27 mouse cellular contexts compared by ENCODE assay signal in genomic region chr13:20101691-20102090, GRCm38 (mm10). TPM values are rescaled to one million over a fixed set of nuclear protein-coding genes. Genes with fewer than 3 reads are reported as not detected.
A peak's percentile ranks its signal among the peaks of the same experiment; 100 is the strongest.
DNase-seq lines count a peak whose midpoint lies in the region; ATAC-seq and TF ChIP-seq lines count a peak whose summit lies in the region.
"Had no signal": no experiment of that assay in that cellular context is flagged by ENCODE, and none has a peak within 500 bp of the region (broad histone marks: within the 10 kb centered on the region; RNA-seq: fewer than 3 reads in every experiment).

No protein-coding gene starts in this region.

- WGBS in heart, embryonic 12.5 days = 34% methylated on average over 5 of the region's 5 CpGs
- 41% methylated on average over 5 of the region's 5 CpGs for WGBS in lung, embryonic 14.5 days
- WGBS in lung, postnatal 0 days = 52% methylated on average over 5 of the region's 5 CpGs

- no peak overlapping the region for H3K27ac ChIP-seq in heart, embryonic 12.5 days (ENCODE audit: poor library complexity, severe bottlenecking)
- no peak overlapping the region for H3K27ac ChIP-seq in lung, embryonic 14.5 days (ENCODE audit: low read depth)
- no peak overlapping the region for H3K27ac ChIP-seq in lung, postnatal 0 days (ENCODE audit: low read length)
- H3K27ac ChIP-seq: embryonic facial prominence, embryonic 10.5 days; embryonic facial prominence, embryonic 13.5 days; forebrain, embryonic 12.5 days; forebrain, embryonic 15.5 days; heart, adult 2 months; hindbrain, embryonic 10.5 days; hindbrain, embryonic 13.5 days; intestine, embryonic 15.5 days had no signal

- H3K36me3 ChIP-seq in heart, embryonic 12.5 days = no peaks in the 10 kb centered on the region
- H3K36me3 ChIP-seq in lung, embryonic 14.5 days (ENCODE audit: insufficient read depth) = no peaks in the 10 kb centered on the region
- no peaks in the 10 kb centered on the region for H3K36me3 ChIP-seq in lung, postnatal 0 days (ENCODE audit: insufficient read depth, low read length)
- H3K36me3 ChIP-seq: embryonic facial prominence, embryonic 10.5 days; embryonic facial prominence, embryonic 13.5 days; forebrain, embryonic 12.5 days; forebrain, embryonic 15.5 days; hindbrain, embryonic 10.5 days; hindbrain, embryonic 13.5 days; intestine, embryonic 15.5 days had no signal

- intact Hi-C loops in heart, postnatal 10 days (cut with DNase I) = no loop called here
- intact Hi-C loops in heart, postnatal 36 days (cut with DNase I) = no loop called here

- no peaks in the 10 kb centered on the region for H3K9me3 ChIP-seq in heart, embryonic 12.5 days (replicated peaks)
- no peaks in the 10 kb centered on the region for H3K9me3 ChIP-seq in lung, embryonic 14.5 days (ENCODE audit: low read depth, low read length)
- H3K9me3 ChIP-seq in lung, postnatal 0 days (ENCODE audit: low read length) = no peaks in the 10 kb centered on the region
- H3K9me3 ChIP-seq: embryonic facial prominence, embryonic 10.5 days; embryonic facial prominence, embryonic 13.5 days; forebrain, embryonic 12.5 days; forebrain, embryonic 15.5 days; hindbrain, embryonic 10.5 days; hindbrain, embryonic 13.5 days; intestine, embryonic 15.5 days had no signal

- H3K4me1 ChIP-seq in heart, embryonic 12.5 days (replicated peaks) = peaks cover 29% of the 10 kb centered on the region
- peaks cover 38% of the 10 kb centered on the region for H3K4me1 ChIP-seq in lung, embryonic 14.5 days (ENCODE audit: insufficient read depth)
- peaks cover 18% of the 10 kb centered on the region; the same call in 1 of the 2 replicates for H3K4me1 ChIP-seq in lung, postnatal 0 days (ENCODE audit: insufficient read depth, low read depth, low read length)
- H3K4me1 ChIP-seq: forebrain, embryonic 12.5 days; forebrain, embryonic 15.5 days had no signal

- peak; percentile 85 for DNase-seq in heart, adult 11 months
- no peak for DNase-seq in heart, postnatal 10 days
- DNase-seq in heart, postnatal 36 days = no peak
- peak; percentile 58 for DNase-seq in lung, embryonic 14.5 days
- DNase-seq in lung, postnatal 25 days (ENCODE audit: low spot score) = no peak
- DNase-seq in lung, postnatal 10 days = peak; percentile 25
- DNase-seq in lung, postnatal 0 days (ENCODE audit: low spot score) = no peak
- DNase-seq: adrenal gland, adult 8-10 months; adrenal gland, postnatal 25 days; cerebellum, adult 11-12 months; cerebellum, adult 8-10 months; cerebellum, postnatal 10 days; cerebellum, postnatal 36 days; embryo, embryonic 11 days; gastrocnemius, postnatal 25 days had no signal

- no peak overlapping the region for H3K4me3 ChIP-seq in heart, embryonic 12.5 days
- H3K4me3 ChIP-seq in lung, embryonic 14.5 days (ENCODE audit: low read depth, low read length) = no peak overlapping the region
- H3K4me3 ChIP-seq in lung, postnatal 0 days (ENCODE audit: low read depth, low read length) = no peak overlapping the region
- H3K4me3 ChIP-seq: embryonic facial prominence, embryonic 10.5 days; embryonic facial prominence, embryonic 13.5 days; erythroblast, embryonic 14.5 days; forebrain, embryonic 12.5 days; forebrain, embryonic 15.5 days; heart, adult 2 months; hindbrain, embryonic 10.5 days; hindbrain, embryonic 13.5 days; intestine, embryonic 15.5 days had no signal

- no peak for TF ChIP-seq CTCF in lung, embryonic 14.5 days (IDR thresholded peaks at IDR 0.05; ENCODE audit: low read depth)
- no peak for TF ChIP-seq CTCF in lung, postnatal 0 days (IDR thresholded peaks at IDR 0.05)

- H3K27me3 ChIP-seq in heart, embryonic 12.5 days (replicated peaks) = no peaks in the 10 kb centered on the region; the same call in none of the 2 replicates
- no peaks in the 10 kb centered on the region for H3K27me3 ChIP-seq in lung, embryonic 14.5 days (ENCODE audit: insufficient read depth, low read length)
- H3K27me3 ChIP-seq in lung, postnatal 0 days (replicated peaks; ENCODE audit: insufficient read depth, low read length) = no peaks in the 10 kb centered on the region
- H3K27me3 ChIP-seq: embryonic facial prominence, embryonic 13.5 days; hindbrain, embryonic 13.5 days; intestine, embryonic 15.5 days had no signal

- peak overlapping the region; percentile 17 for H3K4me2 ChIP-seq in heart, embryonic 12.5 days
- H3K4me2 ChIP-seq in lung, embryonic 14.5 days = no peak overlapping the region
- H3K4me2 ChIP-seq in lung, postnatal 0 days (replicated peaks; ENCODE audit: low read depth, low read length) = no peak overlapping the region
- H3K4me2 ChIP-seq: embryonic facial prominence, embryonic 13.5 days; forebrain, embryonic 12.5 days; forebrain, embryonic 15.5 days; hindbrain, embryonic 13.5 days; intestine, embryonic 15.5 days had no signal

- ATAC-seq in heart, embryonic 12.5 days (ENCODE audit: insufficient number of reproducible peaks, low FRiP score) = no peak
- no peak for ATAC-seq in lung, embryonic 14.5 days (ENCODE audit: insufficient read depth)
- ATAC-seq in lung, postnatal 0 days = no peak
- ATAC-seq: activated CD4-positive, CD25-positive, alpha-beta regulatory T cell, adult 4 months; forebrain, embryonic 15.5 days; hindbrain, embryonic 16.5 days; intestine, embryonic 15.5 days had no signal

- H3K9ac ChIP-seq in heart, embryonic 12.5 days = no peak overlapping the region
- H3K9ac ChIP-seq in lung, embryonic 14.5 days = no peak overlapping the region
- H3K9ac ChIP-seq in lung, postnatal 0 days (replicated peaks; ENCODE audit: low read depth) = no peak overlapping the region
- H3K9ac ChIP-seq: embryonic facial prominence, embryonic 13.5 days; forebrain, embryonic 12.5 days; forebrain, embryonic 15.5 days; hindbrain, embryonic 13.5 days; intestine, embryonic 15.5 days had no signal

- no peak for TF ChIP-seq EP300 in lung, postnatal 0 days (IDR thresholded peaks at IDR 0.05)

RNA-seq across cellular contexts. Expression of gene Elmo1, which starts 11.3 kb away (rescaled TPM):
- 10 to 100 TPM; 20.2 to 20.4 TPM for total RNA-seq in heart, postnatal 10 days (2021)
- 8.8 and 9.4 TPM in 2 replicates for polyA plus RNA-seq in heart, embryonic 12.5 days (2016; fragmentation: Nextera tagmentation; extraction: Ambion mirVana)
- 10 to 100 TPM in 1 of 2 experiments, 1 to 10 TPM in 1; 8.5 to 11.2 TPM for total RNA-seq in heart, postnatal 36 days (2021)
- polyA plus RNA-seq in lung, embryonic 14.5 days (2014; fragmentation: Nextera tagmentation; extraction: Ambion mirVana) = 37.8 and 38.5 TPM in 2 replicates
- polyA plus RNA-seq in lung, postnatal 0 days (2015; fragmentation: Nextera tagmentation; extraction: Ambion mirVana) = 20.8 and 21.9 TPM in 2 replicates

Comparison
In these comparisons a context has a peak if more than half of its experiments do, and no peak if none do; other contexts are left out.
1. DNase-seq: peak in heart, adult 11 months (single experiment), lung, embryonic 14.5 days (single experiment) and lung, postnatal 10 days (single experiment); none in heart, postnatal 10 days (0 of 2), heart, postnatal 36 days (0 of 2), lung, postnatal 25 days (single experiment) and lung, postnatal 0 days (single experiment).